Mouse (Mus musculus): ENCODE measurements around the gene Pth1r. TPM values are rescaled to one million over a fixed set of nuclear protein-coding genes. Genes with fewer than 3 reads are reported as not detected.
A peak's percentile ranks its signal among the peaks of the same experiment; 100 is the strongest.

Gene Pth1r
- polyA plus RNA-seq, 1 experiment from 2014 or later: 17.9 TPM

DNA sequence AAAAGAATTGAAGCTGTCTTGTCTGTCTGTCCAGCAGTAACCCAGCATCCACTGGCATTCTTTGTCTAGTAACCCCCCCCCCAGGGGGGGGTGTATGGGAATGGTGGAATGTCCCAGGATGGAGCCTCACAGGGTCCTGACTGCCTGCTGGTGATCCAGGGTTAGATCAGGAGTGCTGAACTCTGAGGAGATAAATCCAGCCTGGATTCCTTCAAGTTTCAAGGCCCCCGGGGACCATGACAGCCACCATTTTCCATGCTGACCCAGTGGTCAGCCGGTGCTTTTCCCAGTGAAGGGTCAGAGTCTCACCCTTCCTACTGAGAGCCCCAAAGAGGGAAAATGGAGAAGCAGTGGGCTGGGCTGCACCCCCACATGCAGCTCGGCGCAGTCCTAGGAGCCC lies 15.1 kb downstream of the Pth1r start:
- ATAC-seq (ENCODE audit: insufficient read depth, low FRiP score): no peak
- H3K4me2 ChIP-seq (ENCODE audit: low read depth, low read length): peak overlapping the region; percentile 76; the same call in 1 of the 2 replicates
- peaks cover 8% of the 10 kb centered on the region for H3K27me3 ChIP-seq (ENCODE audit: control insufficient read depth, insufficient read depth, low read length)
- peaks cover 26% of the 10 kb centered on the region for H3K4me1 ChIP-seq (ENCODE audit: control insufficient read depth, insufficient read depth, low read length)
- no peaks in the 10 kb centered on the region for H3K9me3 ChIP-seq (replicated peaks; ENCODE audit: control insufficient read depth, low read length)
- no peak overlapping the region for H3K4me3 ChIP-seq (replicated peaks; ENCODE audit: low read length)
- H3K36me3 ChIP-seq (ENCODE audit: control insufficient read depth, insufficient read depth, low read length): no peaks in the 10 kb centered on the region
- no peak overlapping the region for H3K27ac ChIP-seq (ENCODE audit: low read length)
- WGBS: 57% methylated on average over 4 of the region's 4 CpGs
- peak overlapping the region; percentile 36; the same call in 1 of the 2 replicates for H3K9ac ChIP-seq (ENCODE audit: low read length)

GRCm38 (mm10) chr9:110729841-110730240 lies 17.1 kb downstream of the Pth1r start:
- Histone ChIP-seq H3K4me2 (ENCODE audit: low read depth, low read length) (no peak overlapping the region), H3K4me3 (replicated peaks; ENCODE audit: low read length) (no peak overlapping the region), H3K9ac (ENCODE audit: low read length) (no peak overlapping the region), H3K27me3 (ENCODE audit: control insufficient read depth, insufficient read depth, low read length) (peaks cover 10% of the 10 kb centered on the region), H3K9me3 (replicated peaks; ENCODE audit: control insufficient read depth, low read length) (no peaks in the 10 kb centered on the region), H3K4me1 (ENCODE audit: control insufficient read depth, insufficient read depth, low read length) (peaks cover 22% of the 10 kb centered on the region), H3K27ac (ENCODE audit: low read length) (no peak overlapping the region), H3K36me3 (ENCODE audit: control insufficient read depth, insufficient read depth, low read length) (no peaks in the 10 kb centered on the region)
- no peak for ATAC-seq (ENCODE audit: insufficient read depth, low FRiP score)
- 19% methylated on average over 8 of the region's 8 CpGs for WGBS

- H3K4me1 ChIP-seq (ENCODE audit: control insufficient read depth, insufficient read depth, low read length): peaks cover 4% of the 10 kb centered on the region; the same call in 1 of the 2 replicates
- peak overlapping the region; percentile 36 for H3K4me2 ChIP-seq (ENCODE audit: low read depth, low read length)
- H3K36me3 ChIP-seq (ENCODE audit: control insufficient read depth, insufficient read depth, low read length): no peaks in the 10 kb centered on the region; the same call in 1 of the 2 replicates
- H3K27me3 ChIP-seq (ENCODE audit: control insufficient read depth, insufficient read depth, low read length): peaks cover 10% of the 10 kb centered on the region
- no peak overlapping the region for H3K9ac ChIP-seq (ENCODE audit: low read length)
- H3K4me3 ChIP-seq (replicated peaks; ENCODE audit: low read length): no peak overlapping the region; the same call in 1 of the 2 replicates
- H3K9me3 ChIP-seq (replicated peaks; ENCODE audit: control insufficient read depth, low read length): no peaks in the 10 kb centered on the region
- WGBS: 31% methylated on average over 32 of the region's 33 CpGs
- no peak overlapping the region for H3K27ac ChIP-seq (ENCODE audit: low read length)
- ATAC-seq (ENCODE audit: insufficient read depth, low FRiP score): no peak
Measured at GRCm38 (mm10) chr9:110726867-110727266, 20.1 kb downstream of the Pth1r start.

DNA sequence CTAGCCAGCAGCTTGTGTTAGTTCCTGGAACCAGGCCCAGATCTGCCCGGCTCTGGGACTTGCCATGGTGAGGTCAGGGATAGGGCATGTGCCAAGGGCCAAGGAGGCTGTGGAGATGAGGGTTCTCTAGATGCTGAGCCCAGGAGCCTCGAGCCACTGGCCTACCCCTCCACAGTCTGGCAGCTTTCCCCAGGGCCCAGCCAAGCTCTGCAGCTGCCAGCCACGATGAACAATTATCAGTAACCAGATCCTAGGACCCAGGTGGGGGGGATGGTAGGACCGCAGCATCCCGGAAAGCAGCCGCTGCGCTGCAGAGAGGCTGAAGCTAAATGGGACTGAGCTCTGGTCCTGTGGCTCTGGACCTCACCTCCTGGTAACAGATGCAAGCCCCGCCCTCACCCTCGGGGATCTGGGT lies 21.2 kb downstream of the Pth1r start:
- peak; percentile 26; the same call in 1 of the 2 replicates for ATAC-seq (ENCODE audit: insufficient read depth, low FRiP score)
- H3K36me3 ChIP-seq (ENCODE audit: control insufficient read depth, insufficient read depth, low read length): no peaks in the 10 kb centered on the region; the same call in 1 of the 2 replicates
- peaks cover 10% of the 10 kb centered on the region for H3K27me3 ChIP-seq (ENCODE audit: control insufficient read depth, insufficient read depth, low read length)
- WGBS: 20% methylated on average over 9 of the region's 9 CpGs
- H3K4me1 ChIP-seq (ENCODE audit: control insufficient read depth, insufficient read depth, low read length): peaks cover 4% of the 10 kb centered on the region; the same call in 1 of the 2 replicates
- H3K4me3 ChIP-seq (replicated peaks; ENCODE audit: low read length): no peak overlapping the region
- no peak overlapping the region for H3K9ac ChIP-seq (ENCODE audit: low read length)
- H3K4me2 ChIP-seq (ENCODE audit: low read depth, low read length): no peak overlapping the region
- no peaks in the 10 kb centered on the region for H3K9me3 ChIP-seq (replicated peaks; ENCODE audit: control insufficient read depth, low read length)
- no peak overlapping the region for H3K27ac ChIP-seq (ENCODE audit: low read length)

DNA sequence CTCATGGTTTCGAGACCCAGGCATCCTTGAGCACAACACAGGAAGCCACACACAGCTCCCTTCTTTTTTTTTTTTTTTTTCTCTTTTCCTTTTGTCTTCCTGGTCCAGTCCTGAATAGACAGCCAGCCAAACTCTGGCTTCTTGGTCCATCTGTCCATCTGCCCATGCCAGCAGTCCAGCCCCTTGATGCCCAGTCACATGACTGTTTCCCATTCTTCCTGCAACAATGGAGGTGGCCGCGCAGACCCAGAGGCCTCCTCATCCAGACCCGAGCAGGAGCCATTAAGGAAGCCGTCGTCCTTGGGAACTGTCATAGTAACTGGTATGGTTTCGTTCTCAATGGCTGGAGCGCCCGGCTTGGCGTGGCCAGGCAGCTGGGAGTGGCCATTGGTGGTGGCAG lies 24.9 kb downstream of the Pth1r start:
- 92% methylated on average over 10 of the region's 10 CpGs for WGBS
- Histone ChIP-seq H3K4me3 (replicated peaks; ENCODE audit: low read length) (no peak overlapping the region), H3K4me2 (ENCODE audit: low read depth, low read length) (no peak overlapping the region), H3K4me1 (ENCODE audit: control insufficient read depth, insufficient read depth, low read length) (peaks cover 4% of the 10 kb centered on the region; the same call in 1 of the 2 replicates), H3K9ac (ENCODE audit: low read length) (no peak overlapping the region), H3K27me3 (ENCODE audit: control insufficient read depth, insufficient read depth, low read length) (peaks cover 5% of the 10 kb centered on the region; the same call in 1 of the 2 replicates), H3K36me3 (ENCODE audit: control insufficient read depth, insufficient read depth, low read length) (no peaks in the 10 kb centered on the region; the same call in 1 of the 2 replicates), H3K9me3 (replicated peaks; ENCODE audit: control insufficient read depth, low read length) (no peaks in the 10 kb centered on the region), H3K27ac (ENCODE audit: low read length) (no peak overlapping the region)
- no peak for ATAC-seq (ENCODE audit: insufficient read depth, low FRiP score)

DNA sequence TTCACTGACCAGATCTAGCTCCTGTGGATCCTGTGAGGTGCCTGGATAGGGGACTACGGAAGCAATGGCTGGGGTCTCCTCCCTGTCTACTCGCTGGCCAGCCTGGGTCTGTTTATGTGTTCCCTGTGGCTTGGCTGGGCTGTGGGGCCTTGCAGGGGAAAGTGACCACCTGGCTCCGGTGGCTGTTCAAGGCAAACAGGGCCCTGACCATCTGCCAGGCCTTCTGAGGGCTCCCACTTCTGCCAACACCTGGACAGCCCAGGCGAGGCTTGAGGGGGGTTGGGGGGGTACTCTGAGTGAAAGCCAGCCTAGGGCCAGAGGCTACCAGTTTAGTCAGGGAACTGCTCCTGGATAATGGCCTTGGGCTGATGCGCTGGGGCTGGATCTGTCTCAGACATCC lies 27.0 kb downstream of the Pth1r start:
- no peaks in the 10 kb centered on the region for H3K4me1 ChIP-seq (ENCODE audit: control insufficient read depth, insufficient read depth, low read length)
- H3K9me3 ChIP-seq (replicated peaks; ENCODE audit: control insufficient read depth, low read length): no peaks in the 10 kb centered on the region
- no peaks in the 10 kb centered on the region for H3K27me3 ChIP-seq (ENCODE audit: control insufficient read depth, insufficient read depth, low read length)
- no peak overlapping the region for H3K4me3 ChIP-seq (replicated peaks; ENCODE audit: low read length)
- no peak overlapping the region for H3K27ac ChIP-seq (ENCODE audit: low read length)
- ATAC-seq (ENCODE audit: insufficient read depth, low FRiP score): no peak
- WGBS: 60% methylated on average over 5 of the region's 5 CpGs
- H3K4me2 ChIP-seq (ENCODE audit: low read depth, low read length): no peak overlapping the region
- no peak overlapping the region for H3K9ac ChIP-seq (ENCODE audit: low read length)
- H3K36me3 ChIP-seq (ENCODE audit: control insufficient read depth, insufficient read depth, low read length): no peaks in the 10 kb centered on the region; the same call in 1 of the 2 replicates

- Histone ChIP-seq H3K4me3 (replicated peaks; ENCODE audit: low read length) (no peak overlapping the region), H3K27ac (ENCODE audit: low read length) (no peak overlapping the region), H3K9ac (ENCODE audit: low read length) (no peak overlapping the region), H3K27me3 (ENCODE audit: control insufficient read depth, insufficient read depth, low read length) (no peaks in the 10 kb centered on the region), H3K4me1 (ENCODE audit: control insufficient read depth, insufficient read depth, low read length) (no peaks in the 10 kb centered on the region), H3K9me3 (replicated peaks; ENCODE audit: control insufficient read depth, low read length) (no peaks in the 10 kb centered on the region), H3K4me2 (ENCODE audit: low read depth, low read length) (no peak overlapping the region), H3K36me3 (ENCODE audit: control insufficient read depth, insufficient read depth, low read length) (no peaks in the 10 kb centered on the region; the same call in 1 of the 2 replicates)
- no peak for ATAC-seq (ENCODE audit: insufficient read depth, low FRiP score)
- WGBS: 82% methylated on average over 3 of the region's 3 CpGs
Measured at GRCm38 (mm10) chr9:110718810-110719209, 28.1 kb downstream of the Pth1r start.

GRCm38 (mm10) chr9:110718071-110718470 lies 28.9 kb downstream of the Pth1r start:
- 86% methylated on average over 6 of the region's 6 CpGs for whole genome bisulfite sequencing
- Histone ChIP-seq H3K4me1 (ENCODE audit: control insufficient read depth, insufficient read depth, low read length) (no peaks in the 10 kb centered on the region), H3K27ac (ENCODE audit: low read length) (no peak overlapping the region), H3K4me2 (ENCODE audit: low read depth, low read length) (no peak overlapping the region), H3K36me3 (ENCODE audit: control insufficient read depth, insufficient read depth, low read length) (0 out of 2 replicates have a peak, but pooled peaks cover under 1% of the 10 kb centered on the region), H3K27me3 (ENCODE audit: control insufficient read depth, insufficient read depth, low read length) (no peaks in the 10 kb centered on the region), H3K9me3 (replicated peaks; ENCODE audit: control insufficient read depth, low read length) (no peaks in the 10 kb centered on the region), H3K4me3 (replicated peaks; ENCODE audit: low read length) (no peak overlapping the region), H3K9ac (ENCODE audit: low read length) (no peak overlapping the region)
- no peak for ATAC-seq (ENCODE audit: insufficient read depth, low FRiP score)

GRCm38 (mm10) chr9:110716775-110717174 lies 30.2 kb downstream of the Pth1r start:
- peak; percentile 64; the same call in 1 of the 2 replicates for ATAC-seq (ENCODE audit: insufficient read depth, low FRiP score)
- Histone ChIP-seq H3K9me3 (replicated peaks; ENCODE audit: control insufficient read depth, low read length) (no peaks in the 10 kb centered on the region), H3K4me1 (ENCODE audit: control insufficient read depth, insufficient read depth, low read length) (no peaks in the 10 kb centered on the region), H3K9ac (ENCODE audit: low read length) (no peak overlapping the region), H3K27ac (ENCODE audit: low read length) (no peak overlapping the region), H3K4me3 (replicated peaks; ENCODE audit: low read length) (no peak overlapping the region), H3K4me2 (ENCODE audit: low read depth, low read length) (no peak overlapping the region), H3K27me3 (ENCODE audit: control insufficient read depth, insufficient read depth, low read length) (no peaks in the 10 kb centered on the region), H3K36me3 (ENCODE audit: control insufficient read depth, insufficient read depth, low read length) (0 out of 2 replicates have a peak, but pooled peaks cover 4% of the 10 kb centered on the region)
- WGBS: 29% methylated on average over 4 of the region's 4 CpGs

Data from stomach, embryonic 16.5 days (tissue).